Mouse (Mus musculus) heart, postnatal 0 days (tissue): ENCODE data around the gene Hspg2.

Source experiments
- CTCF ChIP-seq: IDR thresholded peaks from 2 replicates; pipeline ENCODE4 v1.5.1; 2016; ENCODE audit warnings: antibody characterized with exemption, control low read depth, low read depth
- EP300 ChIP-seq: IDR thresholded peaks from 2 replicates; pipeline ENCODE4 v1.6.1; 2016; ENCODE audit warnings: antibody characterized with exemption, low read depth

DNA sequence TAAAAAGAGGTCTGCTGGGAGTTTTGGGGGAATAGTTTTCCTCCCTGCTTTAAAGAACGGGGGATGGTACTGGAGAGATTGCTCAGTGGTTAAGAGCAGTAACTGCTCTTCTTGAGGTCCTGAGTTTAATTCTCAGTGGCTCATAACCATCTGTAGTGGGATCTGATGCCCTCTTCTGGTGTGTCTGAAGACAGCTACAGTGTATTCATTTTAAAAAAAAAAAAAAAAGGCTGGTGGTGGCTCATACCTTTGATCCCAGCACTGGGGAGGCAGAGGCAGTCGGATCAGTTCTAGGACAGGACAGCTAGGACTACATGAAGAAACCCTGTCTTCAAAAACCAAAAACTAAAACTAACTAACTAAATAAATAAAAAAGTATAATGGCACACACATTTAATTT is 111.7 kb downstream of the Hspg2 start:
- TF ChIP-seq CTCF (no peak), EP300 (no peak)
